Mouse (Mus musculus) neutrophil, adult 59 days (primary cell): Measurements from ENCODE around the gene Ltb4r2. TPM values are rescaled to one million over a fixed set of nuclear protein-coding genes. Genes with fewer than 3 reads are reported as not detected.

Experiments used
- total RNA-seq, 2 experiments: library from RNA; stranded (reverse); gene quantifications; 1 replicate in 1 of 2; 2 replicates in 1 of 2; pipeline ENCODE4 v1.2.4; 2023

The Ltb4r2 gene
- total RNA-seq = under 1 TPM; 0.79 to 0.84 TPM

GRCm38 (mm10) chr14:55761163-55761562 is at the start of gene Ltb4r2:
Gene Ltb4r2, plus strand, starts transcription at chr14:55761428.

GRCm38 (mm10) chr14:55713729-55714122 is 47.5 kb upstream of the Ltb4r2 start, which contains the start of gene Tgm1:
Gene Tgm1, minus strand, starts transcription at chr14:55713926.

GRCm38 (mm10) chr14:55721700-55722437 is 39.4 kb upstream of the Ltb4r2 start, which contains the start of gene Rabggta:
Gene Rabggta, minus strand, starts transcription at chr14:55722263.

GRCm38 (mm10) chr14:55745180-55745860 is 15.9 kb upstream of the Ltb4r2 start, which contains the start of the genes Dhrs1 and Nop9:
Gene Dhrs1, minus strand, starts transcription at chr14:55745690.
Gene Nop9, plus strand, starts transcription at chr14:55745693.

GRCm38 (mm10) chr14:55758363-55758784 is 2.9 kb upstream of the Ltb4r2 start, which contains the start of gene Cideb:
Gene Cideb, minus strand, starts transcription at chr14:55758458.

GRCm38 (mm10) chr14:55765696-55766095 is 4.5 kb downstream of the Ltb4r2 start, which contains the start of gene Ltb4r1:
Gene Ltb4r1, plus strand, starts transcription at chr14:55765962.

GRCm38 (mm10) chr14:55783958-55784235 is 22.7 kb downstream of the Ltb4r2 start, which contains the start of gene Adcy4:
Gene Adcy4, minus strand, starts transcription at chr14:55784095.

GRCm38 (mm10) chr14:55788256-55789050 is 27.2 kb downstream of the Ltb4r2 start, which contains the start of gene Ripk3:
Gene Ripk3, minus strand, starts transcription at chr14:55788865.

Other genes with a start within 250 kb of the Ltb4r2 start
- not detected for gene Nrl, start 236.4 kb upstream of the Ltb4r2 start, total RNA-seq
- gene Pck2, start 221.2 kb upstream of the Ltb4r2 start, total RNA-seq = 10 to 100 TPM; 25.2 to 30.4 TPM
- gene Dcaf11, start 201.4 kb upstream of the Ltb4r2 start, total RNA-seq = 10 to 100 TPM; 51.8 to 54.8 TPM
- 1 to 10 TPM; 1.9 to 3.3 TPM for gene A730061H03Rik, start 201.0 kb upstream of the Ltb4r2 start, total RNA-seq
- gene Fitm1, start 185.8 kb upstream of the Ltb4r2 start, total RNA-seq = not detected
- gene Psme1, start 183.3 kb upstream of the Ltb4r2 start, total RNA-seq = 100 to 1,000 TPM; 138 to 143 TPM
- 1 to 10 TPM; 4.4 to 5.9 TPM for gene Emc9, start 176.1 kb upstream of the Ltb4r2 start, total RNA-seq
- gene Psme2, start 170.3 kb upstream of the Ltb4r2 start, total RNA-seq = 100 to 1,000 TPM; 180 to 210 TPM
- gene Rnf31, start 169.7 kb upstream of the Ltb4r2 start, total RNA-seq = 10 to 100 TPM; 57.6 to 74.7 TPM
- gene Irf9, start 157.9 kb upstream of the Ltb4r2 start, total RNA-seq = 10 to 100 TPM; 42.3 to 50.1 TPM
- 1 to 10 TPM in 1 of 2 experiments, not detected in 1; 1.3 TPM for gene Rec8, start 143.4 kb upstream of the Ltb4r2 start, total RNA-seq
- gene Ipo4, start 125.5 kb upstream of the Ltb4r2 start, total RNA-seq = 10 to 100 TPM; 10.7 to 12.2 TPM
- gene Gm49378, start 123.5 kb upstream of the Ltb4r2 start, total RNA-seq = 1 to 10 TPM in 1 of 2 experiments, under 1 TPM in 1; 0.79 to 2.4 TPM
- gene Tm9sf1, start 117.6 kb upstream of the Ltb4r2 start, total RNA-seq = 10 to 100 TPM; 34.3 to 37.8 TPM
- 1 to 10 TPM; 1.6 to 2.0 TPM for gene Tssk4, start 111.2 kb upstream of the Ltb4r2 start, total RNA-seq
- gene Mdp1, start 100.9 kb upstream of the Ltb4r2 start, total RNA-seq = 10 to 100 TPM; 13.2 to 13.9 TPM
- 10 to 100 TPM; 15.8 to 16.6 TPM for gene Gmpr2, start 89.5 kb upstream of the Ltb4r2 start, total RNA-seq
- gene Nedd8, start 89.3 kb upstream of the Ltb4r2 start, total RNA-seq = 100 to 1,000 TPM; 154 to 173 TPM
- 10 to 100 TPM; 53.2 to 64.0 TPM for gene Tinf2, start 79.6 kb upstream of the Ltb4r2 start, total RNA-seq
- 1 to 10 TPM in 1 of 2 experiments, under 1 TPM in 1; 0.71 to 1.4 TPM for gene Tgm1, start 47.5 kb upstream of the Ltb4r2 start, total RNA-seq
- 10 to 100 TPM; 23.8 to 27.4 TPM for gene Rabggta, start 39.2 kb upstream of the Ltb4r2 start, total RNA-seq
- gene Dhrs1, start 15.7 kb upstream of the Ltb4r2 start, total RNA-seq = 10 to 100 TPM; 53.1 to 63.6 TPM
- gene Nop9, start 15.7 kb upstream of the Ltb4r2 start, total RNA-seq = 10 to 100 TPM; 19.3 to 28.9 TPM
- gene Cideb, start 3.0 kb upstream of the Ltb4r2 start, total RNA-seq = under 1 TPM in 1 of 2 experiments, not detected in 1; 0.53 TPM
- 100 to 1,000 TPM; 203 to 224 TPM for gene Ltb4r1, start 4.5 kb downstream of the Ltb4r2 start, total RNA-seq
- under 1 TPM; 0.36 to 0.51 TPM for gene Adcy4, start 22.7 kb downstream of the Ltb4r2 start, total RNA-seq
- 10 to 100 TPM; 29.1 to 40.3 TPM for gene Ripk3, start 27.4 kb downstream of the Ltb4r2 start, total RNA-seq
- gene Nfatc4, start 61.7 kb downstream of the Ltb4r2 start, total RNA-seq = not detected
- 1 to 10 TPM; 2.3 to 2.8 TPM for gene Nynrin, start 92.6 kb downstream of the Ltb4r2 start, total RNA-seq
- under 1 TPM; 0.47 to 0.68 TPM for gene Cbln3, start 123.0 kb downstream of the Ltb4r2 start, total RNA-seq
- 10 to 100 TPM; 79.3 to 82.3 TPM for gene Khnyn, start 123.5 kb downstream of the Ltb4r2 start, total RNA-seq
- gene Sdr39u1, start 138.9 kb downstream of the Ltb4r2 start, total RNA-seq = 1 to 10 TPM; 1.7 to 3.6 TPM
- not detected for gene Cma1, start 183.2 kb downstream of the Ltb4r2 start, total RNA-seq
- not detected for gene Cma2, start 189.6 kb downstream of the Ltb4r2 start, total RNA-seq